Mouse (Mus musculus) midbrain, embryonic 15.5 days (tissue): ENCODE data around the gene Gm5089. TPM values are rescaled to one million over a fixed set of nuclear protein-coding genes. Genes with fewer than 3 reads are reported as not detected.

Experiments
- ATAC-seq: fragments of 200-750 bp; cut with Nextera tagmentation; replicated peaks from 2 replicates; pipeline ENCODE4 v1.8.0; 2017; ENCODE audit warnings: moderate TSS enrichment
- H3K27ac ChIP-seq: fragments of 300-500 bp; sonication (generic); 2 replicates; pipeline ENCODE4 v1.5.1; 2015; ENCODE audit warnings: mild to moderate bottlenecking, inconsistent platforms
- H3K27me3 ChIP-seq: fragments of 300-500 bp; sonication (generic); replicated peaks from 2 replicates; pipeline ENCODE4 v1.6.1; 2015; ENCODE audit warnings: inconsistent platforms
- H3K36me3 ChIP-seq: fragments of 300-500 bp; sonication (generic); replicated peaks from 2 replicates; pipeline ENCODE4 v1.6.1; 2015; ENCODE audit warnings: inconsistent platforms
- H3K4me1 ChIP-seq: fragments of 300-500 bp; sonication (generic); 2 replicates; pipeline ENCODE4 v1.6.1; 2015; ENCODE audit warnings: inconsistent platforms
- H3K4me2 ChIP-seq: fragments of 300-500 bp; sonication (generic); 2 replicates; pipeline ENCODE4 v1.6.1; 2015; ENCODE audit warnings: inconsistent platforms, mild to moderate bottlenecking, moderate library complexity
- H3K4me3 ChIP-seq: fragments of 300-500 bp; sonication (generic); 2 replicates; pipeline ENCODE4 v1.5.1; 2015; ENCODE audit warnings: mild to moderate bottlenecking, inconsistent platforms
- H3K9ac ChIP-seq: fragments of 300-500 bp; sonication (generic); 2 replicates; pipeline ENCODE4 v1.6.1; 2015; ENCODE audit warnings: mild to moderate bottlenecking, inconsistent platforms
- H3K9me3 ChIP-seq: fragments of 300-500 bp; sonication (generic); 2 replicates; pipeline ENCODE4 v1.6.1; 2016; ENCODE audit warnings: inconsistent platforms
- WGBS: fragments of 180-500 bp; shearing (Covaris S2); methylation state at CpG from one replicate; pipeline ENCODE4 v1.1.7; 2015; ENCODE audit warnings: mixed read lengths; 5-methylcytosine and 5-hydroxymethylcytosine counted together
- polyA plus RNA-seq: library from polyadenylated mRNA; unstranded; fragments of >200 nt; fragmentation: Nextera tagmentation; extraction: Ambion mirVana; gene quantifications from 2 replicates; pipeline ENCODE4 v1.2.1, GENCODE M21; 2015

Gm5089 gene
- polyA plus RNA-seq, 1 experiment from 2014 or later: 1.1 TPM

DNA sequence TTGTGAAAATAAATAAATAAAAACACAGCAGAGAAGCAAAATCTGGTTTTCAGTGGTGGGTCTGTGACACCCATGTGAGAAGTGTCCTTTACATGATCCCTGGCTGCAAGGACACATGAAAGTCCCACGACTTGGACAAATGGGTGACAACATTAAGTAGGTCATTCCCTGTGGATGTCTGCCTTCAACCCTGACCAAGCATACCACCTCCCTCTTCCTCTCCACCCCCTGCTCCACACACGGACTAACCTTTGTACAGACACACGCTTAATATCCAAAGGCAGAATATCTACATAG lies 65.7 kb downstream of the Gm5089 start:
- no peak overlapping the region for H3K4me2 ChIP-seq
- peaks cover 66% of the 10 kb centered on the region for H3K27me3 ChIP-seq
- no peak for ATAC-seq
- WGBS: 73% methylated on average over 3 of the region's 3 CpGs
- no peak overlapping the region for H3K4me3 ChIP-seq
- no peaks in the 10 kb centered on the region for H3K36me3 ChIP-seq
- no peaks in the 10 kb centered on the region for H3K4me1 ChIP-seq
- no peak overlapping the region for H3K27ac ChIP-seq
- H3K9ac ChIP-seq: no peak overlapping the region
- H3K9me3 ChIP-seq: no peaks in the 10 kb centered on the region

Other genes starting within 250 kb of the Gm5089 start
- gene Zic5, start 14.6 kb upstream of the Gm5089 start, polyA plus RNA-seq: 13.0 and 14.0 TPM in 2 replicates
- gene Zic2, start 24.3 kb upstream of the Gm5089 start, polyA plus RNA-seq: 9.6 and 9.9 TPM in 2 replicates
- 0.51 and 0.77 TPM in 2 replicates for gene Gm10837, start 39.5 kb upstream of the Gm5089 start, polyA plus RNA-seq
- 26.7 and 27.0 TPM in 2 replicates for gene Pcca, start 83.2 kb upstream of the Gm5089 start, polyA plus RNA-seq